Mouse (Mus musculus) spleen, adult 2 months (tissue): Measurements from ENCODE around the gene Adcy7.

ENCODE experiments used
- CTCF ChIP-seq: fragments of 200-500 bp; IDR thresholded peaks from 2 replicates; pipeline ENCODE4 v1.5.1; 2011; ENCODE audit warnings: mild to moderate bottlenecking, inconsistent platforms; ENCODE audit not compliant: insufficient read depth, insufficient read length, insufficient replicate concordance; ENCODE audit errors: extremely low read depth
- POLR2A ChIP-seq: fragments of 200-500 bp; IDR thresholded peaks from 2 replicates; pipeline ENCODE4 v1.6.1; 2011; ENCODE audit warnings: low read depth, low read length, inconsistent platforms

GRCm38 (mm10) chr8:88310286-88310685, 38.1 kb downstream of the Adcy7 start:
- TF ChIP-seq POLR2A (no peak), CTCF (no peak)
